Mouse (Mus musculus) intestine, postnatal 0 days (tissue): ENCODE measurements around the gene Hmgb3. TPM values are rescaled to one million over a fixed set of nuclear protein-coding genes. Genes with fewer than 3 reads are reported as not detected.
"Not testable (repeated sequence)": the region's sequence is repeated elsewhere in the genome, so short reads cannot be mapped to it uniquely, and the experiment has no call there.

Experiments
- ATAC-seq: fragments of 200-750 bp; cut with Nextera tagmentation; 2 replicates; pipeline ENCODE4 v1.8.0; 2017; ENCODE audit warnings: mild to moderate bottlenecking, moderate TSS enrichment, moderate library complexity
- H3K27ac ChIP-seq: fragments of 300-500 bp; sonication (generic); 2 replicates; pipeline ENCODE4 v1.5.1; 2014; ENCODE audit warnings: mild to moderate bottlenecking, low read depth, low read length, moderate library complexity
- H3K27me3 ChIP-seq: fragments of 300-500 bp; sonication (generic); replicated peaks from 2 replicates; pipeline ENCODE4 v1.6.1; 2014; ENCODE audit warnings: low read length, mixed read lengths; ENCODE audit not compliant: control insufficient read depth, insufficient read depth
- H3K36me3 ChIP-seq: fragments of 300-500 bp; sonication (generic); 2 replicates; pipeline ENCODE4 v1.6.1; 2014; ENCODE audit warnings: mild to moderate bottlenecking, moderate library complexity; ENCODE audit not compliant: control insufficient read depth, insufficient read depth
- H3K4me1 ChIP-seq: fragments of 300-500 bp; sonication (generic); replicated peaks from 2 replicates; pipeline ENCODE4 v1.6.1; 2014; ENCODE audit warnings: antibody characterized with exemption, low read length, mixed read lengths; ENCODE audit not compliant: control insufficient read depth, insufficient read depth
- H3K4me2 ChIP-seq: fragments of 300-500 bp; sonication (generic); replicated peaks from 2 replicates; pipeline ENCODE4 v1.6.1; 2014; ENCODE audit warnings: low read depth, mild to moderate bottlenecking, moderate library complexity
- H3K4me3 ChIP-seq: fragments of 300-500 bp; sonication (generic); 2 replicates; pipeline ENCODE4 v1.5.1; 2014; ENCODE audit warnings: low read depth, low read length
- H3K9ac ChIP-seq: fragments of 300-500 bp; sonication (generic); 2 replicates; pipeline ENCODE4 v1.6.1; 2014; ENCODE audit warnings: mild to moderate bottlenecking, low read depth, low read length
- H3K9me3 ChIP-seq: fragments of 300-500 bp; sonication (generic); 2 replicates; pipeline ENCODE4 v1.6.1; 2016; ENCODE audit warnings: mixed run types; ENCODE audit not compliant: control insufficient read depth
- CTCF ChIP-seq: sonication (generic); IDR thresholded peaks from 2 replicates; pipeline ENCODE4 v1.5.1; 2016; ENCODE audit warnings: low read depth, mild to moderate bottlenecking, control low read depth, antibody characterized with exemption, moderate library complexity
- WGBS: fragments of 180-500 bp; shearing (Covaris S2); extraction: QIAGEN DNeasy Blood & Tissue Kit; methylation state at CpG from one replicate; pipeline ENCODE4 v1.1.7; 2014; 5-methylcytosine and 5-hydroxymethylcytosine counted together
- polyA plus RNA-seq: library from polyadenylated mRNA; unstranded; fragments of >200 nt; fragmentation: Nextera tagmentation; extraction: Ambion mirVana; gene quantifications from 2 replicates; pipeline ENCODE4 v1.2.1, GENCODE M21; 2015

Gene Hmgb3
- polyA plus RNA-seq = 82.9 and 86.7 TPM in 2 replicates

- Histone ChIP-seq H3K4me3 (peak within 1 kb of the TSS; percentile 62), H3K36me3 (no peaks in the 10 kb centered on the region), H3K9me3 (no peaks in the 10 kb centered on the region), H3K4me2 (peak within 1 kb of the TSS; percentile 69), H3K9ac (peak within 1 kb of the TSS; percentile 82), H3K27me3 (no peaks in the 10 kb centered on the region), H3K4me1 (no peaks in the 10 kb centered on the region), H3K27ac (peak within 1 kb of the TSS; percentile 91)
- WGBS = 16% methylated on average over 59 of the region's 59 CpGs
- peak; percentile 96 for ATAC-seq
- TF ChIP-seq CTCF = 0 out of 2 replicates have a peak, but pooled peaks have one; percentile 3
Measured at GRCm38 (mm10) chrX:71555415-71556114, at the start of gene Hmgb3. TSS of gene Hmgb3 (plus strand) at chrX:71555918.

GRCm38 (mm10) chrX:71506591-71506990 is 49.1 kb upstream of the Hmgb3 start:
- not testable (repeated sequence) for H3K27ac ChIP-seq, H3K27me3 ChIP-seq
- WGBS = 95% methylated on average over 4 of the region's 4 CpGs

GRCm38 (mm10) chrX:71519252-71519651 is 36.5 kb upstream of the Hmgb3 start:
- Histone ChIP-seq H3K4me3 (no peak overlapping the region), H3K27ac (no peak overlapping the region), H3K9me3 (no peaks in the 10 kb centered on the region), H3K27me3 (no peaks in the 10 kb centered on the region), H3K4me1 (no peaks in the 10 kb centered on the region), H3K9ac (no peak overlapping the region), H3K36me3 (no peaks in the 10 kb centered on the region), H3K4me2 (no peak overlapping the region)
- ATAC-seq = no peak
- 75% methylated on average over 4 of the region's 4 CpGs for WGBS
- TF ChIP-seq CTCF = no peak

More at GRCm38 (mm10) chrX:71506591-71506990, 49.1 kb upstream of the Hmgb3 start:
- not testable (repeated sequence) for ATAC-seq, H3K9me3 ChIP-seq, H3K4me2 ChIP-seq, H3K4me3 ChIP-seq, H3K4me1 ChIP-seq, H3K9ac ChIP-seq, H3K36me3 ChIP-seq

DNA sequence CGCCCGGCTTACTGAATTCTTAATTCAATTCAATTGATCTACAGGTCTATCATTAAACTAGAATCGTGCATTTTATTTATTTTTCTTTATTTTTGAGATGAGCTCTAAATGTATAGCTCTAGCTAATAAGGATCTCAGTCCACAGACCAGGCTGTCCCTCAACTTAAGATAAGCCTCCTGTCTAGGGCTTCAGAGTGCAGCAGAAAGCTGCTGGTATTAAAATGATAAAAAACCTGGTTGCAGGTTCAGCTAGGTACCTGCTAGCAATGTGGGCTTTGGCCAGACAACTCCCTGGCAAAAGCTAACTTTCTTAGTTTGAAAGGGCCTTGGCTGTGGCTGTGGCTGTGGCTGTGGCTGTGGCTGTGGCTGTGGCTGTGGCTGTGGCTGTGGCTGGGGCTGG is 32.8 kb upstream of the Hmgb3 start:
- H3K4me1 ChIP-seq = no peaks in the 10 kb centered on the region
- H3K4me2 ChIP-seq = no peak overlapping the region
- ATAC-seq = no peak
- H3K27me3 ChIP-seq = no peaks in the 10 kb centered on the region
- H3K36me3 ChIP-seq = no peaks in the 10 kb centered on the region
- no peak overlapping the region for H3K27ac ChIP-seq
- no peak overlapping the region for H3K4me3 ChIP-seq
- 90% methylated on average over 3 of the region's 3 CpGs for WGBS
- no peak overlapping the region for H3K9ac ChIP-seq
- no peak for TF ChIP-seq CTCF
- H3K9me3 ChIP-seq = no peaks in the 10 kb centered on the region

DNA sequence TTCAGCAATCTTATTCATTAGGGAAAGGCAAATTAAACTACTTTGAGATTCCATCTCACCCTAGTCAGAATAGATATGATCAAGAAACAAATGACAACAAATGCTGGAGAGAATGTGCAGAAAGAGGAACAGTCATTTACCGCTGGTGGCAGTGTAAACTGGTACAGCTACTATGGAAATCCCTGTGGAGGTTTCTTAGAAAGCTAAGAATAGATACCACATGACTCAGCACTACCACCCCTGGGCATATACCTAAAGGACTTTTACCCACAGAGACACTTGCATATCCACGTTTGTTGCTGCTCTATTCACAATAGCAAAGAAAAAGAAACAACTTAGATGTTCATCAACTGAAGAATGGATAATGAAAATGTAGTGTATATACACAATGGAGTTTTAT is 31.4 kb upstream of the Hmgb3 start:
- no peaks in the 10 kb centered on the region for H3K27me3 ChIP-seq
- no peaks in the 10 kb centered on the region for H3K9me3 ChIP-seq
- H3K36me3 ChIP-seq = no peaks in the 10 kb centered on the region
- no peak overlapping the region for H3K4me2 ChIP-seq
- no peak overlapping the region for H3K4me3 ChIP-seq
- 58% methylated on average over 2 of the region's 2 CpGs for WGBS
- no peak overlapping the region for H3K9ac ChIP-seq
- H3K4me1 ChIP-seq = no peaks in the 10 kb centered on the region
- H3K27ac ChIP-seq = no peak overlapping the region
- no peak for TF ChIP-seq CTCF
- ATAC-seq = no peak

DNA sequence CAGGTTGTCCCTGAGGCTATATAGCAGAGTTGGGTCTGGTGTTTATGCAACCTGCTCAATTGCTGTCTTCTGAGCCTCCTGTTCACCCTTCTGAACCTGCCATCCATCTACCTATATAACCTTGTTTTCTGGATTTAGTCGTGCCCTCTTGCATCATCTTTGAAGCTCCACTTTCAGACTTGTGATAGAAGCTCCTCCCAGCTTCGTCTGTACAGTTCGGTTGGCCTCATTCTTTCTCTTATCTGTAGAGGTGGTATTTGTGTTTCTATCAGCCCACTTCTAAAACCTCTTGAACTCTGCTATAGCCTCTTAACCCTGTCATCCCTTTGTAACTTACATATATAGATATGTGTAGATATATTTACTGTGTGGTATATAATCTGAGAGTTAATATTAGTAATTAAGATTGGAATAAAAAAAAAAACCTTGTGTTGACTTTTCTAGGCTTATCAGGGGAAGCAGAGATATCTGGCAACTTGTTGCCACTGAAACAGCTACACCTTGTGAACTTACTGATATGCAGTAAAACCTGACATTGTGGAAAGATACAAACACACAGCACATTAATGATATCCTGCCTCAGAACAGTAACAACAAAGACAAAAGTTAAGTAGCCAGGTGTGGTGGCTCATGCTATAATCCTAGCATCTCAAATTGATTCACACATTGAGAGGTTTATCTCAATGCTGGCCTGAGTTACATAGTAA is 30.0 kb upstream of the Hmgb3 start:
- Histone ChIP-seq H3K4me1 (no peaks in the 10 kb centered on the region), H3K4me2 (no peak overlapping the region), H3K27ac (no peak overlapping the region), H3K36me3 (no peaks in the 10 kb centered on the region), H3K4me3 (no peak overlapping the region), H3K9me3 (no peaks in the 10 kb centered on the region), H3K27me3 (no peaks in the 10 kb centered on the region), H3K9ac (no peak overlapping the region)
- no peak for ATAC-seq
- no peak for TF ChIP-seq CTCF
- WGBS = 34% methylated on average over 3 of the region's 3 CpGs
